Mouse (Mus musculus): ENCODE measurements around the gene Cfap126. TPM values are rescaled to one million over a fixed set of nuclear protein-coding genes. Genes with fewer than 3 reads are reported as not detected.

Gene Cfap126
- 1.2 TPM for polyA plus RNA-seq (2017; shearing (Covaris generic))

DNA sequence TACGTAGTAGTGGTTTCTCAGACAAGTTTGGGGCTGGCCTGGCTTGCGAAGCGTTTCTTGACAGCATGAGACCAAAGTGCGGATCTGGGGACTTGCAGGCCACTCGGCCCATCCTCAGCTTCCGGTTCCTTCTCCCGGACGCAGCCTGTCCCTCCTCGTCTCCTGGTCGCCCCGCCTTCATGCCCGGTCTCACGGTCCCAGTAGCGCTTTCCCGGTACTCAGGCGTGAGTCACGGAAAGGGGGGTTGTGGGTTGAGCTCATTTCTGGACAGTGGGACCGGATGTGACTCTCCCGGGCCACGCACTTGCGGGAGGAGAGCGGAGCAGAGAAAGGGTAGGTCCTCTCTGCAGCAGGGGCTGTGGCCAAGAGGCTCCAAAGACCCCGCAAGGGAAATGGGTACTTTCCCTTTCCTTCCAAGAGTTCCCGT lies at the start of gene Cfap126:
TSS of gene Cfap126 (plus strand) at position 46 of the 427 bp plus-strand sequence.

DNA sequence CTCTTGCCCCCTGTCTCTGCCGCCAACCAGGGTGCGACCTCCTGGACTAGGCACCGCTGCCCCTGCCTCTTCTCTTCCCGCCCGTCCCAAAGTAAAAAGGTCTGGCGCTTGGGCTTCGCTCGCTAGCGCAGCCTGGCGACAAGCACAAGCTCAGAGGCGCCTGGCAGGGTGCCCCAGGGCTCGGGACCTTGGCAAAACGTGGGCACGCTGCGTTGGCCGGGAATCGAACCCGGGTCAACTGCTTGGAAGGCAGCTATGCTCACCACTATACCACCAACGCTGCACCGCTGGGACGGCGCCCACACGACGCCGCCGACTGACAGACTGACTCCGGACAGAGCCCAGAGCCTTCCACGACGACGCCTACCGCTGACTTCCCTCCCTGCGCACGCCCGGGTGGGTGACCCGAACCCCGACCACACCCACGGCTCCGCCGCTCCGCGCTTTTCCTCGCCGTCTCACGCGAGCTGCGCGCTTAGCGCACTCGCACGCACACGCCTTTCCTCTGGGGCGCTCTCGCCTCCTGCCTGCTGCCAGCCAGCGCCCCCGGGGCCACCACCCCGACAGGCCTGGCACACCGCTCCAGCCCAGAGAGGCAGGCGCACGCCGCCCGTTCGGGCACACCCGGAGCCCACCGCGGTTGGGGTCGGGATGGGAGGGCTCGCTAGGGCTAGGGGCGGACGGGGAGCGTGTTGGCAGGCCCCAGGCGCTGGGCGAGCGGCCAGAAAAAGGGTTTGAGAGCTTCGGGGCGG lies 49.1 kb upstream of the Cfap126 start, which contains the start of gene Fcgr3:
TSS of gene Fcgr3 (minus strand) at position 445 of the 752 bp plus-strand sequence.

DNA sequence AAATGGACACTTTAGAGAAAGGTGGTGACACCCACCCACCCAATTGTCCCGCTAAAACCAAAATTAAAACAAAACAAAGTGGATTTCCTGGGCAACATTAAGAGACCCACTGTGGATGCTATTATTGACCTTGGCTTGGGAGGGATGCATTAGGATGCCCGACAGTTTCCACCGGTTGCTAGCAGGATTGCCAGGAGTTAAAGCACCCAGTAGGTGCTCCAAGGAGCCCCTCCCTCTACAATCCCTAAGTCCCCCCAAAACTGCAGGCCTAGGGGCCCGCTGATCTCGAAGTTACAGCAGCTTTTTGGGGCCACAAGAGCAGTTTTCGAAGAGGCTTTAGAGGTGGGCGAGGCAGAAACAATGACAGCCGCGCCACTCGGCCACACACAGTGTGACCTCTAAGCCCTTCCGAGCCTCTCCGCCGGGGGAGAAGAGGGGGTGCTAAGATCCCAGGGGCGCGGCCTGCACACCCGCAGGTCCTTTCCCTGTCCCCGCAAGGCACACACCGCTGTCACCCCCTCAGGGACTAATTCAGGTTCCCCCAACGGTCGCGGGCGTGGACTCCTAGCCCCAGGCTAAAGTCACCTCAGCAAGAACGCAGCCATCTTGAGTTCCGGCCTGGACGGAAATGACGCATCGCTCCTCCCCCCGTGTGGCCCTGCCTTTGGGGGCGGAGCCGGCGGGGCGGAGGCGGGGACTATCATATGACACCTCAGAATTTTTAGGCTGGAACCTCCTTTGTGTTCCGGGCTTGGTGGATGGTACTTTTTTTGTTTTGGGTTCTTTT lies 36.4 kb downstream of the Cfap126 start, which contains the start of the genes Sdhc and Mpz:
TSS of gene Sdhc (minus strand) at position 630 of the 787 bp plus-strand sequence.
TSS of gene Mpz (plus strand) at position 738 of the 787 bp plus-strand sequence.

Other genes starting within 250 kb of the Cfap126 start
- gene Atf6, start 246.1 kb upstream of the Cfap126 start, polyA plus RNA-seq (2017; shearing (Covaris generic)) = 6.8 TPM
- not detected for gene Gm26620, start 228.9 kb upstream of the Cfap126 start, polyA plus RNA-seq (2017; shearing (Covaris generic))
- gene Dusp12, start 228.4 kb upstream of the Cfap126 start, polyA plus RNA-seq (2017; shearing (Covaris generic)) = 39.2 TPM
- gene Fcrlb, start 201.0 kb upstream of the Cfap126 start, polyA plus RNA-seq (2017; shearing (Covaris generic)) = not detected
- gene Fcrla, start 186.3 kb upstream of the Cfap126 start, polyA plus RNA-seq (2017; shearing (Covaris generic)) = 0.84 TPM
- 0.50 TPM for gene Fcgr2b, start 137.4 kb upstream of the Cfap126 start, polyA plus RNA-seq (2017; shearing (Covaris generic))
- gene Fcgr4, start 95.0 kb upstream of the Cfap126 start, polyA plus RNA-seq (2017; shearing (Covaris generic)) = 0.47 TPM
- 1.6 TPM for gene Fcgr3, start 49.0 kb upstream of the Cfap126 start, polyA plus RNA-seq (2017; shearing (Covaris generic))
- gene Sdhc, start 36.7 kb downstream of the Cfap126 start, polyA plus RNA-seq (2017; shearing (Covaris generic)) = 159 TPM
- gene Mpz, start 36.8 kb downstream of the Cfap126 start, polyA plus RNA-seq (2017; shearing (Covaris generic)) = not detected
- gene Pcp4l1, start 82.3 kb downstream of the Cfap126 start, polyA plus RNA-seq (2017; shearing (Covaris generic)) = not detected
- gene Nr1i3, start 100.1 kb downstream of the Cfap126 start, polyA plus RNA-seq (2017; shearing (Covaris generic)) = 0.36 TPM
- gene Tomm40l, start 108.6 kb downstream of the Cfap126 start, polyA plus RNA-seq (2017; shearing (Covaris generic)) = 34.9 TPM
- not detected for gene Apoa2, start 111.1 kb downstream of the Cfap126 start, polyA plus RNA-seq (2017; shearing (Covaris generic))
- gene Fcer1g, start 120.4 kb downstream of the Cfap126 start, polyA plus RNA-seq (2017; shearing (Covaris generic)) = 5.2 TPM
- gene Adamts4, start 136.5 kb downstream of the Cfap126 start, polyA plus RNA-seq (2017; shearing (Covaris generic)) = 0.12 TPM
- 181 TPM for gene Ndufs2, start 137.5 kb downstream of the Cfap126 start, polyA plus RNA-seq (2017; shearing (Covaris generic))
- 43.3 TPM for gene B4galt3, start 156.4 kb downstream of the Cfap126 start, polyA plus RNA-seq (2017; shearing (Covaris generic))
- 83.9 TPM for gene Ppox, start 167.3 kb downstream of the Cfap126 start, polyA plus RNA-seq (2017; shearing (Covaris generic))
- 61.2 TPM for gene Usp21, start 174.1 kb downstream of the Cfap126 start, polyA plus RNA-seq (2017; shearing (Covaris generic))
- 54.1 TPM for gene Ufc1, start 181.1 kb downstream of the Cfap126 start, polyA plus RNA-seq (2017; shearing (Covaris generic))
- gene Dedd, start 215.2 kb downstream of the Cfap126 start, polyA plus RNA-seq (2017; shearing (Covaris generic)) = 45.6 TPM
- gene Nit1, start 231.7 kb downstream of the Cfap126 start, polyA plus RNA-seq (2017; shearing (Covaris generic)) = 48.6 TPM
- 93.6 TPM for gene Pfdn2, start 231.8 kb downstream of the Cfap126 start, polyA plus RNA-seq (2017; shearing (Covaris generic))
- 0.29 TPM for gene Klhdc9, start 246.9 kb downstream of the Cfap126 start, polyA plus RNA-seq (2017; shearing (Covaris generic))

Data from CD4-positive, CD25-positive, alpha-beta regulatory T cell (primary cell).